Mouse (Mus musculus) right cerebral cortex, postnatal 36 days (tissue): ENCODE data around the gene Tspan12.
"Not testable (repeated sequence)": the region's sequence is repeated elsewhere in the genome, so short reads cannot be mapped to it uniquely, and the experiment has no call there.

ENCODE experiments used
- DNase-seq, 2 experiments: peaks; one replicate each; pipeline ENCODE4 v3.0.0; 2022; ENCODE audit warnings: low spot score in 2 of 2, mixed read lengths in 1 of 2

Gene Tspan12

GRCm38 (mm10) chr6:21852344-21852785 is at the start of gene Tspan12:
Gene Tspan12 (minus strand): TSS chr6:21852515.
- no peak for DNase-seq

GRCm38 (mm10) chr6:21894451-21894850 is 42.1 kb upstream of the Tspan12 start:
- peak in 1 of 2 experiments; percentile 1 for DNase-seq

- DNase-seq: no peak
These were observed 36.8 kb upstream of the Tspan12 start for GRCm38 (mm10) chr6:21889101-21889500.

DNA sequence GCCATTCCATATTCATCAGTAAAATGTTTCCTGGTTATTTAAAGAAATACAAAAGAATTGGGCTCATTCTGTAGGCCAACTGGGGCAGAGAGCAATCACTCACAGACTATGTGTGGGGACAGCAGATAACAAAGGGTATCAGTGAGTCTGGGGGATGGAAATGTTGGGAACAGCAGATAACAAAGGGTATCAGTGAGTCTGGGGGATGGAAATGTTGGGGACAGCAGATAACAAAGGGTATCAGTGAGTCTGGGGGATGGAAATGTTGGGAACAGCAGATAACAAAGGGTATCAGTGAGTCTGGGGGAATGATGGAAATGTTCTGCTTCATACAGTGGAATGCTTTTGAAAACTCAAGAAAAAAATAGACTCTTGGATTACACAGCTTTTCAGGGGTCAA is 35.7 kb upstream of the Tspan12 start:
- not testable (repeated sequence) for DNase-seq

- DNase-seq: no peak
These were observed 27.2 kb upstream of the Tspan12 start for GRCm38 (mm10) chr6:21879496-21879895.

GRCm38 (mm10) chr6:21867310-21867709 is 15.0 kb upstream of the Tspan12 start:
- DNase-seq: no peak

DNA sequence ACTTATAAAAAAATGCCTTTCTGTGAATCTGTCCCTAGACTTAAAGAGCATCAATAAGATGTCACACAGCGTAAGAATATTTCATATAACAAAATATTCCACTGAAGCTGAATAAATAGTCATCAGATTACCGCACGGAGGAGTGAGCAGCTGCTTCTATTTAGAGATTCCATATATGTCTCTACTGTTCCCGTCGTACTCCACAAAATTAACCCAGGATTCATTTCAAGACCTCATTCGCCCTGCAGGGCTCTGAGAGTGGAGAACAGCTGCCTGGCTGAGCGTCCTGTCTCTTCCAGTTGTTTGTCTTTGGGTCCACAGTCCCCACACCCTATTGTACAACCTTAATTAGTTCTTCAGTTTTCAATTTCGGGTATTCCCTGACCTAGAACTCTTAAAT is 11.9 kb upstream of the Tspan12 start:
- DNase-seq: no peak

DNA sequence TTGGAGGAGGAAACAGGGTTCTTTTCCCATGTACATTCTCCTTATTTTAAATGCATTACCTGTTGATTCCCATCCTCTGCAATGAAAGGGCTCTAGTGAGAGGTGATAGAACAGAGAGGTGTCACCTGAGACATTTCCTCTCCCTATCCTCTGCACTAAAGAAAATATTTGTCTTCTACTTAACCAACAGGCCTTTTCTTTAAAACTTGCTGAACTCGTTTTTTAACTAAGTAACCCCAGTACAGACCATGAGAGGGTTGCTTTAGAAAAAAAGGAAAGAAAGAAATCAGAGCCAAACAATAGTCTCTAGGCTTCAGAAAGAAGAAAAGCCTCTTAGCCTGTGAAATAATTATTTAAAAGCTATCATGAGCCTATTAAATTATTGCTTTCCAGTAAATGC is 11.2 kb upstream of the Tspan12 start:
- DNase-seq: no peak

DNA sequence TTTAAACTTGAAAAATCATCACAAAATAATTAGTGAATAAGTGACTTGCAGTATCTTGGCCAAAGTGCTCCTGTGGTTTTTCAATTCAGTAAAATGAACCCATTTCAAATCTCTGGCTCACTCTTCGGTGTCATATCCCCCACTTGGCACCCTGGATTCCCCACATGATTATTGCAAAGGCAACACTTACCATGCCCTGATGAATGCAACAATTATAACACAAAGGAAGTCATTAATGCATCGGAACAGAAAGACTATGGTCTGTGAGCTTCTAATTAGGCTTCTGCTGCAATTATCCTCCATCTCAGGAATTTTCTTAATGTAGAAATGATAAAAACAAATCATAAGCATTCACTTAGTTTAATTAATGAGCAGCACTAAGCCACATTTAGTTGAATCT is 9.0 kb upstream of the Tspan12 start:
- no peak for DNase-seq

DNA sequence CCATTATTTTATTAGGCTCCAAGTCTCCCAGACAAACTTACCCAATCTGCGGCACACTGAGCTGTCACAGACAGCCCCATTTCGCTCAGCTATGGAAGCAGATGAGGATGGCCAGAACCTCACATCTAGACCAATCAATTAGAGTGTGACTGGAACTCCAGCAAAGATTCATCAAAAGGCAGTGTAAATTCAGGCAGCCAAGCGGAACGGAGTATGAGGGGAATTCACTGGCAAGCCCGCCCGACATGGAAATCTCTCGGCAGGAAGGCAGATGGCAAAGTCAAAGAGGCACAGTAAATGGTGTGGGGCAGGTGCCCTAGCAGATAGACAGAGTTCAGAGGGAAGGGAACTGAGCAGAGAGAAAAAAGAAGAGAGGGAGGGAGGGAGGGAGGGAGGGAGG is 5.5 kb upstream of the Tspan12 start:
- no peak for DNase-seq

GRCm38 (mm10) chr6:21855921-21856320 is 3.6 kb upstream of the Tspan12 start:
- DNase-seq: no peak

GRCm38 (mm10) chr6:21853342-21853741 is 1.0 kb upstream of the Tspan12 start:
- DNase-seq: no peak

- peak; percentile 24 to 35 for DNase-seq
These were observed 545 bp downstream of the Tspan12 start for GRCm38 (mm10) chr6:21851596-21852343.

- DNase-seq: no peak
These were observed 1.0 kb downstream of the Tspan12 start for GRCm38 (mm10) chr6:21851346-21851595.

DNA sequence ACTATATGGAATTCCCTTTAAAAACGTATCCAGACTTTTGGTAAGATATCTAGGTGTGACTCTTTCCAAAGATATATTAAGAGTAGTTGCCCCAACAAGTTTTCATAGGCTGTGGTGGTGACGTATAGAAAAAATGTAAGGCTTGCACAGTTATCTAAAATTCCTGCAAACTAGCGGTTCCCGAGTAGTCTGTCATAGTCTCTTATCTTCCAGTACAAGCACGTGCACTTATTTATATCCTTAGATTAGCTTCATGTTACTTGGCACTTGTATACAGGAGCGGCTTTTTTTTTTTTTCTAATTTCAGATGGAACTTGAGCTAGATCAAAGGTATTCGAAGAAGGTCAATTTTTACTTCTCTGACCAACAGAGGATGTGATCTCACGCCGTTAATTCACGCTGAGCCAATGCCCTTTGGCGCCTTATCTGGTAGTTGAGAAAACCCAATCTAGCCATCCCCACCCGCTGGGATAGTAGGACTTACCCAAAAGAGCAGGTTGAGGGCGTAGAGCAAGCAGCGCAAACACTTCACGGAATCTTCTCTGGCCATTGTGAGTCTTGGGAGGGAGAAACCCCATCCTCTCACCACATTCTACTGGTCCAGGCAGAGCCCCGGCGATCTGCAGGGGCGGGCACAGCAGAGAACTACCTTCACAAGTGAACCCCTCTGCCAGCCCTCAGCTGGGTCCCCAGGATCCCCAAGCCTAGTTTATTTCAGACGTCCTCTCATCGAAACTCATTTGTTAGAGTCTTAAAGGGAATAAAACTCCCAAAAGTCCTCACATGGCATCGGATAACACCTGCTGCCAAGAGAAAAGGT is 1.6 kb downstream of the Tspan12 start:
- DNase-seq: no peak

GRCm38 (mm10) chr6:21848808-21849207 is 3.5 kb downstream of the Tspan12 start:
- no peak for DNase-seq

- DNase-seq: no peak
These were observed 12.1 kb downstream of the Tspan12 start for GRCm38 (mm10) chr6:21839976-21840775.

DNA sequence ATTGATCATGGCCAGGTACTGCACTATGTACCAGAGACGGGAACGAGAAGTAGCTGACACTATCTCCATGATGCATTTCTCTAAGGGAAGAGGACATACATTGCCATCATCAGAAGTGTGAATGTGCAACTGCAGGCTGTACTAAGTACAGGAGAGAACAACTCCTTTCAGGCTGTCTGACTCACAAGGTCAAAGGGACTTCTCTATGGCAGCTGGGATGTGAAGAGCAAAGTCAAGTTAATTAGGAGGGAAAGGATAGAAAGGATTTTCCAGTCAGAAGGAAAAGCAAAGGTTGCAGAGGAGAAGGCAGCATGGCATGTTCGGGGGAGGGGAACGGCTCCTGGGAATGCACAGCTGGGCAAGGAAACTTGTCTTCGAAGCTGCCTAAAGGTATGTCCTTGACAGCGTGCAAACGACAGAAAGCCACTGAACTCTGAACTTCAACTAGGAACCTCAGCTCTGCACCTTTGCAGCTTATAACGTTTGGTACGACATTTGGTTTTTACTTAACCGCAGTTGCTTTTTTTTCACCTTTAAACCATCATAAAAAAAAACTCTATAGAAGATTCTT is 13.0 kb downstream of the Tspan12 start:
- DNase-seq: no peak

GRCm38 (mm10) chr6:21833531-21833930 is 18.8 kb downstream of the Tspan12 start:
- DNase-seq: no peak

- DNase-seq: no peak
These were observed 20.4 kb downstream of the Tspan12 start for GRCm38 (mm10) chr6:21831871-21832270.

- no peak for DNase-seq
These were observed 21.4 kb downstream of the Tspan12 start for GRCm38 (mm10) chr6:21830931-21831330.

- no peak for DNase-seq
These were observed 22.4 kb downstream of the Tspan12 start for GRCm38 (mm10) chr6:21829930-21830329.
